Mouse (Mus musculus) MN1 (cell line): ENCODE measurements around the gene Btbd16.

Experiments
- DNase-seq: peaks from one replicate; pipeline ENCODE4 v3.0.0-alpha.2; 2016; ENCODE audit warnings: low spot score

The Btbd16 gene

DNA sequence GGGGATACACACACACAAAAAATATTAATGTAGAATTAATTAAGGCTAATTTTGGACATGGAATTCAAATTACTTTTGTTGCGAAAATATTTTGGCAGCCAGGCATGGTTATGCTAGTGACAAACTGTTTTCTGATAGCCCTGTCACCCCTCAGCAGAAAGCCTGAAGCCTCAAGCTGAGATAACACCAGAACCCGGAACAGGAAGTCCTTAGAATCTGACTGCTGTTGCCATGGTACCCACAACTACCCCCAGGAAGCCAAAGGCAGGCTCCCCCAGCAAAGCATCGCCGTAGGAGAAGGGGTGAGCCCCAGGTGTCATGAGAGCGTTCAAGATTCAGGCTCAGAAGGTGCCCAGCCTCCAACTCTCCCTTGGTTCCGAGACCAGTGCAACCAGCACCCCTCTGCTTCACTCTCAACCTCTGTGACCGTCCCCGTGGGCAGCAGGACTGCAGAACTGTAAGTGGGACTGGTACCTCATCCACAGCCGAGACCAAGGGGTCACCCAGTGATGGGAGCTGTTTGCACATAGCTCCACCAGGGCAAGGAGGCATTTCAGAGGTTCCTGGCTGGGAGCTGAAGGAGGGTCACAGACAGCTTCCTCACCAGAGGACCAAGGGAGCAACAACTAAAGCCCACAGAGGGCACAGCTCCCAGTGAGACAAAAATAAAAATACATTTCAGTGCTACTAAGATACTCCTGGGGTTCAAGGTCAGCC, at the start of gene Btbd16:
Btbd16 (plus strand) TSS at position 156 of the 717 bp plus-strand sequence.
- DNase-seq: no peak

DNA sequence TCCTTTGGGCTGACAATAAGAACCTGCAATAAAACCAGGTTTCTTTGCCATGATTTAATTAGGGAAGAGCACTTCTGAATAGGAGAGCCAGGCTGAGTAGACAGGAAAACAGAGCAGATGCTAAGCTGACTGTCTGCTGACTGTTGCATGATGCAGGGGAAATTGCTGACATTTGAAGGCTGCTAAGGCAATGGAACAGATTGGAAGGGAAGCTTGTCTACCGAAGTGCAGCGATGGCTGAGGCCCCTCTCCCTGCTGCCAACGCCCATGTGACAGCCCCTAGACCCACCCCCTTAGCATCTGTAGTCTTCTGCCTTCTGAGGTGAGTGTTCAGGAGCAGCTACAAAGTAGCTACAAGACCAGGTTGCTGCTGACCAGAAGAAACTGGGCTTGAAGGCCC, 47.7 kb upstream of the Btbd16 start:
- no peak for DNase-seq

DNA sequence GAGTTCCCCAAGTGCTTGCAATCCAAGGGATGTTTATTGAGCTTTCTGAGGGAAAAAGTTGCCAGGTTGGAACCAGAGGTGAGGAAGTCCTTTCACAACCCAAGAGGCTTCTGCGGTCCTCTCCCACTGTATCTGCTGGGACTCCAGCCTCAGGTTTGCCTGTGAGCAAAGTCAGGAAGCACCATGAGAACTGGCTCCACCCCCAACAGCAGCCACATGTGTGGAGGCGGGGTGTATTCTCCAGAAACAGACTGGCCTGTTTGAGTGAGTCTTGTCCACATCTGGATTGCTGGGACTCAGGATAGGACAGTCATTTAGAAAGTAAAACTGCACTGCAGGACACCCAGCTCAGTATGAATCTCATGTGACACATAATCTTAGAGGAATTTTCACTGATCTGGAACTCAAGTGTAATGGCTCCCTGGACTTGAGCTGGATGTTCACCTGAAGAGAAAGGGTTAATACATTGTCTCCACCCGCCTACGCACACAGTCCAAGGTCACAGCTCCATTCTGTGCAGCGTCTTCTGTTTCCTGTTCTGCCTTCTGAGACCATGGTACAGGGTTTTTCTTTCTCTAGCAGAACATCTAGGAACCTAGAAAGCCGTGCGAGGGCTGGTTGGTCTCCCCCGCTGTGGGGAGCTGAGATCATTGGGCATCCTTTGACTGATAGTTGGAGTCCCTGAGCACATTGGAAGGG, 47.0 kb upstream of the Btbd16 start:
- DNase-seq: no peak

DNA sequence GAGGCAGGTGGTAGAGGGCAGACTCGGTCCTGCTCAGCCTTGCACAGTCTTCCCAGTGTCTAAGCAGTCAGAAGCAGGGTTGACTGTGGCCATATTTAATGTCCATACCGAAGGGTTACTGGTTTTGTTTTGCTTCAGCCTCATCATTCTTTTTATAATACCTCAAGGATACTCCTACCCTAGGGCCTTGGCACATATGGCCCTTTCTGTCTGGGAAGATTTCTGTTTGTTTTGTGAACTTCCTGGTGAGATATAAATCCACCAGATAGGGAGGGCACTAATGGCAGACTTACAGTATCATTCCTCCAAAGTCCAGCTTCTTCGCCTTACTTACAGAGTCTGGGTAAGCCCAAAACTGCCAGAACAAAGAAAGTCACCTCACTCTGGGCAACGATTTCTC, 46.3 kb upstream of the Btbd16 start:
- no peak for DNase-seq

DNA sequence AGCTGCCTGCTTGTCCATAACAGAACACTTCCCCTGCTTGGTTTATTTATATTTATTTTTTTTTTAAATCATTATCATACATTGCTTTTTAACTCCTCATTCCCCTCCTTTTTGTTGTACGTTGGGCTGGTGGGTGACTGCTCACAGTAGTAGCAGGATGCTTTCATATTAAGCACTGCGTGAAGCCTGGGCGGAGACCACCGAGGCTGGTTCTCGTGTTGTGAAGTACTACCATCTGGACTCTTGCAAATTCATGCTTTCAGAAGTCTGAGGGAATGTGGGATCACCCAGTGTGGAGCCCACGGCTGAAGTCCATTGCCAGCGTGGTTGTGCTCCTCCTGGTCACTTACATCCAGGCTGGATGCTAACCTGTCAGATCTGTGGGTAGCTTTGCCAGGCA, 42.1 kb upstream of the Btbd16 start:
- no peak for DNase-seq

DNA sequence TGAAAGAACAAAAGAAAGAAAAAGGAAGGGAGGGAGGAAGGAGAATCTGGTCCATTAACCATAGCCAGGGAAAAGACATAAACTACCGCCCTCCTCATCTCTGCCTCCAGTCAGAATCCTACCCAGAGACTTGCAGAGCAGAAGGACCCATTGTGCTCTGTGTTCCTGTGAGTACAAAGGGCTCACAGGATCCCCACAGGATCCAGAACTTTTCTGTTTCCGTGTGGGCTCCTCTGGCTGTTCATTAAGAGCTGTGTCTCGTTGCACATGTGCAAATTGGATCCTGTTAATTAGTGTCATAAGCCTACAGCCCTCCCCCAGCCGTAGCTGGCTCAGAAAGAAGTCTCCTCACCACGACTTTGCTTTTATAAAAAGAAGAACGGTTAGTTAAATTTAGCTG, 41.0 kb upstream of the Btbd16 start:
- DNase-seq: no peak

DNA sequence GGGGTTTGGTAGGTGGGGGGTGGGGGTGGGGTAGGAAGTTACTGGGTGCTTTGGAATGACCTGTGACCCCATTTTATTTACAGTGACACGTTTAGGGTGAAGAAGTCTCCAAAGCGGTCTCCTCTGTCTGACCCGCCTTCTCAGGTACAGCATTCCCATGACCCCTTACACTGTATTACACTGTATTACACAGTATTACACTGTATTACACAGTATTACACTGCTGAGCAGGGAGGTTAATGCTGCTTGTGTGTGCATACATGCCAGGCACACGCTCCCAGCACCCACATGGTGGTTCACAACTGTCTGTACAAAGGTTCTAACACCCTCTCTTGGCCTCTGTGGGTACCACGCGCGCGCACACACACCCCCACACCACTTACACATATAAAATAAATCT, 40.4 kb upstream of the Btbd16 start:
- no peak for DNase-seq

DNA sequence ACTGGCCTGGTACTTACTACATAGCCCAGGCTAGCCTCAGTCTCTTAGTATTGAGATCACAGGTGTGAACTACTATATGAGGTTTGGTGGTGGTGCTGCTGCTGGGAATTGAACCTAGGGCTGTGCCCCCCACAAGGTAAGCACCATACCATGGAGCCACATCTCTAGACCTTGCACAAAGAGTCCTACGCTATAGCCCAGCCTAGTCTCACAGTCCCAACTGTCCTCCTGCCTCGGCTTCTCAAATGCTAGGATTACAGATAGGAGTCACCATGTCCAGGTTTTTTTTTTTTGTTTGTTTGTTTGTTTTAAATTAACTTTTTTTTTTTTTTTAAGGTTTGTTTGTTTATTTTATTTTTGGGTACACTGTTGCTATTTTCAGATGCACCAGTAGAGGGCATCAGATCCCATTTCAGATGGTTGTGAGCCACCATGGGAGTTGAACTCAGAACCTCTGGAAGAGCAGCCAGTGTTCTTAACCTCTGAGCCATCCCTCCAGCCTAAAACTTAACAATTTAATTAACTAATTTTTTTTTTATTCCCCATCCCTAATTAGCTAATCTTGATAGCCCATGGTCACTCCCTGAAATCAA, 39.6 kb upstream of the Btbd16 start:
- DNase-seq: no peak

DNA sequence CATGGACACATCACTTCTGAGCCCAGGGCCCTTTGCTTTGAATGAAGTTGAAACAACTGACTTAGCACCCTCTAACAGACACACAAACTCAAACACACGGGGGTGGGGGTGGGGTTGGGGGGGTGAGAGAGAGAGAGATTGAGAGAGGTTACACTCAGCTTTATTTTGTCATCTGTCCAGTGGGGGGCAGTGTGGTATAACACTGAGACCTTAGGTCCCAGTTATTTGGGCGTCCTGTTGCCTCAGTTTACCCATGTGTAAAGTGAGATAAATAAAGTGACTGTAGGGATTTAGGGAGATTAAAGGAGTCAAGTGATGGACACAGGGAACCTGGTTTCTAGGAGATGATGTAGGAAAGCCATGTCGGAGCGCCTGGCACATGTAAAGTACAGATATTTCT, 32.8 kb upstream of the Btbd16 start:
- no peak for DNase-seq

DNA sequence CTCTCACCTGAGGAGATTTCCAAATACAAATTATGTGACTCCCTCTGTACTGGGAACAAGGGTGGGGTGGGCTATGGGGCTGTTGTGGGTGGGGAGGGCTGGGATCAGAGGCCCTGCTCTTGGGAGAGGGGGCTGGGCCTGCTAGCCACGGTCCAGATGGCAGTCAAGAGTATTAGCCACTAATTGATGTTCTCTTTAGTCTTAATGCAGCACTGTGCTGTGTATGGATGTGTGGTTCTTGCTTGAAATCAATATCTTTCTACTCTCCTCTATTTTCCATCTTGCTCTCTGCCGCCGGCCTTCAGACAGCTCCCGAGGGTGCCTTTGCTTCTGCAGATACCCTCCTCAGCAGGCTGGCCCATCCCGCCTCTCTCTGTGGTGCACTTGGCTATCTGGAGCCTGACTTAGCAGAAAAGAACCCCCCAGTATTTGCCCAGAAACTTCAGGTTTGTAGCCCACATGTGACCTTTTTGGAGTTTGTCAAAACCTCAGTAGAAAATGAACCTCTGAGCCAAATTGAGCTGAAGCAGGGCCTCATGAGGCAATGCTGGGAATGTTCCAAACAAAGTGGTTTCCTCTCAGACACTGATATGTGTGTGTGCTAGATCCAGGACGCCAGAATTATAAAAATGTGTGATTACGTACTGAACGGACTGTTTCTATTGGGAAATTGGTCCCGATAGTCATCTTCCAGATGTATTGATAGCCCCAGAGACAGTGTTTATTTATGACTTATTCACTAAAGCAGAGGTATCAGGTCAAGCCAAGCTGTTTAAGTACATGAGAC, 30.4 kb upstream of the Btbd16 start:
- DNase-seq: no peak

DNA sequence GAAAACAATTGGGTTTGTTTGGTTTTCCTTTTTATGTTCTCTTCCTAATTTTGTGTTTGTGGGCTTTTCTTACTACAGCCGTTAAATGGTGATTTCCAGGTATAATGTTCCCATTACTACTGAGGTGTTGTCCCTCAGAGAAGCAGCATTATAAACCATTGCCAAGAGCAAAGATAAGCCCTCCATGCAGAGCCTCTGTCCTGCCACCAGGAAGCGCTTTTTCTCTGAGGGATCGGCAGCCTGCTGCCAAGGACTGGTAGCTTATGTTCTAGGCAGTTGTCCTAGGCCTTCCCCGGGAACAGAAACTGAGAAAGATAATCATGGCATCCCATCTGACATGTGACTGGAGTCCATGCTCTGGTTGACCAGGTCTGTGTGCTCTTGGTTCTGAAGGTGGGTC, 24.7 kb upstream of the Btbd16 start:
- no peak for DNase-seq

DNA sequence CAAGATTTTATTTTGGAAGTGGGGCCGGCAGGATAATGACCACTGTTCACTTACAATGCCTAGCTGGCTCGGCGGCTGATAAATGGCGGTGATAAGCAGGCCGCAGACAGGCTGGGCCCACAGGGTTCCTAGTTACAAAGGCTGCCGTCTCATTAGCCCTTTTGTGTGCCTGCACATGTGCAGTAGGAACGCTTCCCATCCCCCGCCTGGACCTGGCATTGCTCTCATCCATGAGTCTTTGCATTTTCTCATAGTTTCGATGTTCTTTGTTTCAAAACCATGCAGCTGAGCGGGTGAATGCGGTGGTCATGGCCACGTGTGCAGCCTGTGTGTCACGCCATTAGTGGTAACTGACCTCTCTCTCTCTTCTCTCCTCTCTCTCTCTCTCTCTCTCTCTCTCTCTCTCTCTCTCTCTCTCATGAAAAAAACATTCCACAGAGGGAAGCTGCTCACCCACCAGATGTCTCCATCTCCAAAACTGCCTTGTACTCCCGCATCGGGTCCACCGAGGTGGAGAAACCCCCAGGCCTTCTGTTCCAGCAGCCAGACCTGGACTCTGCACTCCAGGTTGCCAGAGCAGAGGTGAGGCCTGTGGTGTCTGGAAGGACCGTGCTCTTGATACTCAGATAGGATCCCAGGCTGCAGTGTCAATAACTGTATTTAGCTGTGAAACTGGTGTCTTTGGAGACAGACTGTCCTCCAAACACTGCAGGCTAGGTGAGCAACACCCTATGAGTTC, 22.9 kb upstream of the Btbd16 start:
- DNase-seq: peak; percentile 76

DNA sequence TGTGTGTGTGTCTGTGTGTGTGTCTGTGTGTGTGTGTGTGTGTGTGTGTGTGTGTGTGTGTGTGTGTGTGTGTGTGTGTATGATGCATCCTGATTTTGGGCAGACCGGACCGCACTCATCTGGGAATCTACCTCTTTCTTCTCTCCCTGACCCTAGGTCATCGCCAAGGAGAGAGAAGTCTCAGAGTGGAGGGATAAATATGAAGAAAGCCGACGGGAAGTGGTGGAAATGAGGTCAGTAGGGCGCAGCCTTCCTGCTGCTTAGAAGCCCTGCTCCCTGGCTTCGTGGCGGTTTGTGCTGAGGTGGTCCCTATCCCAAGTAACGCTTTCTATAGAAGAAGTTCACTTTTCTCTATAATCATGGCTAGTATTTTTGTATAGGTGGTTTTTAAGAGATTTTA, 22.2 kb upstream of the Btbd16 start:
- no peak for DNase-seq

DNA sequence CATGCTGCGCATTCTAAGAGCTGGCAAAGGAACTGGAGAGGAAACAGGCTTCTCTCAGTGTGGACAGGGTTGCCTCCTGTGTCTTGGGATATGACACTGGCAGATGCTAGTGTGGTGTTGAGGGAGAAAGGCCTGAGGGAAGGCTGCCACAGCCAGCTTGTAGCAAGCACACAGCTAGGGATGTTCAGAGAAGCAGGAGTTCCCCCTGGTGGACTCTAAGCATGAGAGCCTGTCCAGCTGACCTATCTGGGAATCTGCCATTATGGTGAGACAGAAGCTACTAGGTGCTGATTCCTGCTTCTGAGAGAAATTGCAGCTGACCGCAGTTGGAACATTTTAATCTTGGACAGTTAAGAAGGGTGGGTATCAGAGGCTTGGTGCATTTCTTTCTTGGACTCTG, 19.1 kb upstream of the Btbd16 start:
- peak; percentile 82 for DNase-seq

DNA sequence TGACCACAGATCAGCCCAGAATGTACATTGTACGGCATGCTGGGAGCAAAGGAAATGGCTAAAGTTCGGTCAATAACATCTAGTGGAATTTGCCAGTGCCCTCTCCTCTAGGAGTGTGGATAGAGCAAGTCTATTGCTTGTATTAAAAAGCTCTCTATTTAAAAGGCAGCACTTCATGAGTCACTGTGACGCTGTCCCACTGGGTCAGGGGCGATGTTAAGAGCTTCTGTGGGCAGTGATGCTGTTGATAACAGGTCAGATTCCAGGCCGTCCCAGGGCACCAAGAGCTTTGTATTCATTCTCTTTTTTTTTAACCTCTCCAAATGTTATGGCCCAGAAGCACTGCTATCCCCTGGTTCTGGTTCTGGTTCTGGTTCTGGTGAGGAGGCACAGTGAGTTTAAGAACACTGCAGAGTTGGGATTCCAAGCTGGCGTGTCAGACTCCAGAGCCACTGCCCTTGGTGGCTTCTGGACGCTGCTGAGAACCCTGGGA, 17.5 kb upstream of the Btbd16 start:
- no peak for DNase-seq

DNA sequence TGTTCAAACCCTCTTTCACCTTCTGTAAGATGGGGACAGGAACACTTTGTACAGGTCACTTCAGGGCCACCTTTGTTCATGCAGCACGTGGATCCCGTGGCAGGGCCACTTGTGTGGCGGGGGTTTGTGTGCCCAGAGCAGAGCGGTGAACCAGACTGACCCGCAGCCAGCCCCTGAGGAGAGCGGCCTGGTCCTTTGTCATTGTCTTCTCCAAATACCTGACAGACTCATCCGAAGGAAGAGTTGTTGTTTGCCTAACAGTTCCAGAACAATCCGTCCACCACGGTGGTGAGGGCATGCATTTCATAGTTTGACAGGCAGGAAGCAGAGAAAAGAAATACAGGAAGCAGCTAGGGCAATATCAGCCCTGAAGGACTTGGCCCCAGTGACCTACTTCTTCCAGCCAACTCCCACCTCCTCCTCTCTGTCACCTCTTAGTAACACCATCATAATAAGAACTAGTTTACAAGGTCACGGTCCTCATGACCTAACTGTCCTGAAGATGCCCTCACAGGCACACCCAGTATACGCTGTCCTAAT, 16.5 kb upstream of the Btbd16 start:
- no peak for DNase-seq

DNA sequence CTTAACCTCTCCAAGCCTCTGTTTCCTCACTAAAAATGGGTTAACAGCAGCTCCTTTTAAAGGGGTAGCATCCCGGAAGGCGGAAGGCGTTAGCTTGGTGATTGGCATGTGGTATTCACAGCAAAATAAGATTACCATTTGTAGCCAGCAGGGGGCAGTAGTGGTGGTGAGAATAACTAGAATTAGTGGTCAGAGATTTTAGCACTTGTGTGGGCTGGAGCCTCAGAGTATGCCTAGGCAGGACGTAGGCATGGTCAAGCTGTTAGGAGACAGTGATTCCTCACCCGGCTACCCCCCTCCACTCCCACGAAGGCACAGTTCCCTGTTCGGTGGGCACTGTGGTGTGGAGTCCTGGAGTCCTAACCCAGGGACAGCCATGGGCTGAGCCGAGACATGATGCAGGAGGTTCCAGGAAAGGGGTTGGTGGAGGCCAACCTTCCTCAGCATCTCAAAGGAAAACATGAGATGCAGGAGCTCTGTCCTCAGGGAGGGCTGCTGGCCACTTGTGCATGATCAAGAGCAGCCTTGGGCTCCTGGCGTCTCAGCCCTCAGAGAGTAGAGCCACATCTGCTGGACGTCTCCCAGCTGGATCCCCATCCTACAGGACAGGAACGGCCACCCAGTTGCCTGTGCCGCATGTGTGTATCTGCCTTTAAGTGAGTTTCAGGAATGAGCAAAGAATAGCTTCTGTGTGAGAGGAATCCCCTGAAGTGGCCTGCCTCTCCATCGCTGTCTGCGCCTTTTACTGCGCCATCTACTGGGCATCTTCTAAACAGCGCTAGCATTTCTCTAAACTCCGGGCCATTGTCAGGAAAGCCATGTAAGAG, 11.6 kb upstream of the Btbd16 start:
- peak; percentile 76 for DNase-seq

DNA sequence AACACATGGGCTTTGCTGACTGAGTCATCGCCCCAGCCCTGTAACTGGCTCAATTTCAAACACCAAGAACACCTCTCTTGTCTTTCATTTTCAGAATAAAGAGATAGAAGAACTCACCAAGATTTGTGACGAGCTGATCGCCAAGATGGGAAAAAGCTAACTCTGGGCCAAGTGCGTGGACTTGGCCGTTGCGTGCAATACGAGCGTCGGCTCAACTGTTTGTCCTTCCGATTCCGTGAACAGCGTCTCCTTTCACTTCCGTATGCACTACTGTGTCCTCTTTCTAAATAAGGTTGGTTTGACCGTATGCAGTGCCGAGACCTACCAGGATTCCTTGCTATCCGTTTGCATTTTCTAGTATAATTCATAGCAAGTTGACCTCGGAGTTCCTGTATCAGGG, 9.7 kb upstream of the Btbd16 start:
- DNase-seq: no peak

DNA sequence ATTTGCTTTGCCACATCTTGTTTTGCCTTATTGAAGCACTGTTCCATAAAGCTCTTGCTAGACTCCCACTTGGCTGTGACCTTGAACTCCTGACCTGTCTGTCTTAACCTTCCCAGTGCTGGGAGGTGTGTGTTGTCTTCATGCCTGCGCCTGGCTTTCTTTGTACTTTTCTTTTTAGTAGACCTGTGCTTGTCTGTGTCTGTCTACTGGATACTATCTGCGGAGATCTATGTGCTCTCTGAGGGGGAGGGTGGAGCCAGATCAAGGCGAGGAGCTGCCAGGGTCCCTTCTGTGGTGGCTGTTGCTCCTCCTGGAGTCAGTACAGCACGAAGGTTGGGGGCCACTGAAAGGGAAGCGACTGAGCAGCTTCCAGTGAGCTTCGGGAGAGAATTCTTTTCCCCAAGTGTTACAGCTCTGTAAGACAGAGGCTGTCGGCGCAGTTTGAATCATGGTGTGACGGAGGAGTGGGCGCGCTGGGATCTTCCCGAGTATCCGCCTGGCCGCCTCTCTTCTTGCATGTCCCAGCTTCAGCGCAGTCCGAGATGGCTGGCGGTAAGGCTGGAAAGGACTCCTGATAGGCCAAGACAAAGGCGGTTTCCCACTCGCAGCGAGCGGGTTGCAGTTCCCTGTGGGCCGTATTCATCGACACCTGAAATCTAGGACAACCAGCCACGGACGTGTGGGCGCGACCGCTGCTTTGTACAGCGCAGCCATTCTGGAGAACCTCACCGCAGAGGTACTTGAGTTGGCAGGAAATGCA, 7.3 kb upstream of the Btbd16 start:
- DNase-seq: no peak

DNA sequence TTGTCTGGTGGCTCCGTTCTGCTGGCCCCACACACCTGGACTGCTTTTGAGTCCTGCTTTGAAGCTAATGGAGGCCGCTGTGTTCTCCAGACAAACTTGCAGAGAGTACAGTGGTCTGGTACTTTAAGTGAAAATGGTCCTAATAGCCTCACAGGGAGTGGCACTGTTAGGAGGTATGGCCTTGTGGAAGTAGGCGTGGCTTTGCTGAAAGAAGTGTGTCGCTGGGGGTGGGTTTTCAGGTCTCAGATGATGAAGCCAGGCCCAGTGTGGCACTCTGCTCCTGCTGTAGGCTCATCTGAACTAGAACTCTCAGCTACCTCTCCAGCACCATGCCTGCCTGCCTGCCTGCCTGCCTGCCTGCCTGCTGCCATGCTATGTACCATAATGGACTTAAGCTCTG, 5.7 kb upstream of the Btbd16 start:
- no peak for DNase-seq
